Mouse (Mus musculus) MEL (cell line): ENCODE results near the gene 9130019O22Rik. TPM values are rescaled to one million over a fixed set of nuclear protein-coding genes. Genes with fewer than 3 reads are reported as not detected.

Experiments
- DNase-seq: peaks from one replicate; pipeline ENCODE4 v3.0.0; 2011; ENCODE audit warnings: low read depth, low spot score
- H3K27ac ChIP-seq: 2 replicates; pipeline ENCODE4 v1.5.1; 2012; ENCODE audit warnings: low read depth, mild to moderate bottlenecking, control low read depth, low read length, moderate library complexity; ENCODE audit not compliant: control insufficient read depth
- H3K27me3 ChIP-seq, 2 experiments: fragments of 150-350 bp in 1 of 2; sonication (generic) in 1 of 2; 2 replicates each; pipeline ENCODE4 v1.6.1; 2012; ENCODE audit warnings: low read length in 2 of 2, mild to moderate bottlenecking in 2 of 2, improper control_type of control experiment in 1 of 2, moderate library complexity in 1 of 2; ENCODE audit not compliant: insufficient read depth in 2 of 2, control insufficient read depth in 1 of 2
- H3K36me3 ChIP-seq, 2 experiments: 2 replicates each; pipeline ENCODE4 v1.6.1; 2012 to 2014; ENCODE audit warnings: low read length in 2 of 2, improper control_type of control experiment in 1 of 2, inconsistent platforms in 1 of 2, mild to moderate bottlenecking in 1 of 2; ENCODE audit not compliant: insufficient read depth in 2 of 2, control insufficient read depth in 1 of 2
- H3K4me1 ChIP-seq, 2 experiments: fragments of 150-350 bp in 1 of 2; sonication (generic) in 1 of 2; 2 replicates each; pipeline ENCODE4 v1.6.1; 2012; ENCODE audit warnings: low read length in 2 of 2, improper control_type of control experiment in 1 of 2, mild to moderate bottlenecking in 1 of 2; ENCODE audit not compliant: insufficient read depth in 2 of 2, control insufficient read depth in 1 of 2
- H3K4me3 ChIP-seq, 2 experiments: fragments of 150-350 bp in 1 of 2; sonication (generic) in 1 of 2; 2 replicates each; pipeline ENCODE4 v1.5.1; 2012; ENCODE audit warnings: low read depth in 2 of 2, low read length in 2 of 2, mild to moderate bottlenecking in 2 of 2, moderate library complexity in 2 of 2, control low read depth in 1 of 2, improper control_type of control experiment in 1 of 2; ENCODE audit not compliant: control insufficient read depth in 1 of 2, insufficient read depth in 1 of 2
- H3K79me2 ChIP-seq: 2 replicates; pipeline ENCODE4 v1.6.1; 2012; ENCODE audit warnings: mild to moderate bottlenecking, low read length, moderate library complexity; ENCODE audit not compliant: control insufficient read depth, poor library complexity, insufficient read depth
- H3K9ac ChIP-seq: 2 replicates; pipeline ENCODE4 v1.6.1; 2012; ENCODE audit warnings: low read depth, mild to moderate bottlenecking, control low read depth, low read length, moderate library complexity; ENCODE audit not compliant: control insufficient read depth, poor library complexity, severe bottlenecking
- H3K9me3 ChIP-seq: fragments of 150-350 bp; sonication (generic); replicated peaks from 2 replicates; pipeline ENCODE4 v1.6.1; 2012; ENCODE audit warnings: mild to moderate bottlenecking, low read length, improper control_type of control experiment, moderate library complexity; ENCODE audit not compliant: insufficient read depth
- BHLHE40 ChIP-seq: IDR thresholded peaks from 2 replicates; pipeline ENCODE4 v1.6.1; 2012; ENCODE audit warnings: low read depth, mild to moderate bottlenecking, inconsistent platforms, low read length, improper control_type of control experiment, borderline replicate concordance
- CHD1 ChIP-seq: IDR thresholded peaks from 2 replicates; pipeline ENCODE4 v1.6.1; 2012; ENCODE audit warnings: low read depth, mild to moderate bottlenecking, inconsistent platforms, low read length, improper control_type of control experiment
- CHD2 ChIP-seq: IDR thresholded peaks from 2 replicates; pipeline ENCODE4 v1.6.1; 2011; ENCODE audit warnings: low read length, improper control_type of control experiment
- CTCF ChIP-seq, 3 experiments: IDR thresholded peaks in 2 of 3; conservative IDR thresholded peaks in 1 of 3; 2 replicates each; pipeline ENCODE4 v1.5.1; 2011 to 2012; ENCODE audit warnings: low read length in 3 of 3, low read depth in 2 of 3, mild to moderate bottlenecking in 2 of 3, improper control_type of control experiment in 1 of 3, inconsistent platforms in 1 of 3, mixed read lengths in 1 of 3, moderate library complexity in 1 of 3; ENCODE audit not compliant: control insufficient read depth in 1 of 3, insufficient read depth in 1 of 3, poor library complexity in 1 of 3, severe bottlenecking in 1 of 3
- E2F4 ChIP-seq: IDR thresholded peaks from 2 replicates; pipeline ENCODE4 v1.6.1; 2011; ENCODE audit warnings: low read depth, low read length, improper control_type of control experiment, borderline replicate concordance
- ELF1 ChIP-seq: IDR thresholded peaks from 2 replicates; pipeline ENCODE4 v1.6.1; 2014; ENCODE audit warnings: low read depth, mild to moderate bottlenecking, inconsistent platforms, low read length, improper control_type of control experiment, moderate library complexity
- JUND ChIP-seq: IDR thresholded peaks from 2 replicates; pipeline ENCODE4 v1.6.1; 2011; ENCODE audit warnings: low read depth, mild to moderate bottlenecking, improper control_type of control experiment, low read length
- KAT2A ChIP-seq: conservative IDR thresholded peaks from 2 replicates; pipeline ENCODE4 v1.6.1; 2012; ENCODE audit warnings: low read depth, low read length, improper control_type of control experiment, inconsistent platforms
- MYB ChIP-seq: IDR thresholded peaks from 2 replicates; pipeline ENCODE4 v1.6.1; 2011; ENCODE audit warnings: mild to moderate bottlenecking, low read depth, low read length, improper control_type of control experiment
- POLR2AphosphoS2 ChIP-seq: IDR thresholded peaks from 2 replicates; pipeline ENCODE4 v1.6.1; 2011; ENCODE audit warnings: low read length, improper control_type of control experiment
- RAD21 ChIP-seq: IDR thresholded peaks from 2 replicates; pipeline ENCODE4 v1.6.1; 2011; ENCODE audit warnings: mild to moderate bottlenecking, low read depth, low read length, improper control_type of control experiment
- USF1 ChIP-seq: IDR thresholded peaks from 2 replicates; pipeline ENCODE4 v1.6.1; 2014; ENCODE audit warnings: low read depth, mild to moderate bottlenecking, inconsistent platforms, low read length, improper control_type of control experiment, moderate library complexity
- USF2 ChIP-seq, 2 experiments: IDR thresholded peaks; 2 replicates each; pipeline ENCODE4 v1.6.1; 2011 to 2012; ENCODE audit warnings: improper control_type of control experiment in 2 of 2, low read length in 2 of 2, borderline replicate concordance in 1 of 2, inconsistent platforms in 1 of 2, low read depth in 1 of 2, mild to moderate bottlenecking in 1 of 2; ENCODE audit not compliant: insufficient read depth in 1 of 2
- ZMIZ1 ChIP-seq: IDR thresholded peaks from 2 replicates; pipeline ENCODE4 v1.6.1; 2012; ENCODE audit warnings: low read depth, mild to moderate bottlenecking, inconsistent platforms, low read length, improper control_type of control experiment, moderate library complexity
- ZNF384 ChIP-seq: IDR thresholded peaks from 2 replicates; pipeline ENCODE4 v1.6.1; 2012; ENCODE audit warnings: low read depth, mild to moderate bottlenecking, inconsistent platforms, low read length, improper control_type of control experiment
- polyA plus RNA-seq, 2 experiments: library from polyadenylated mRNA; stranded (reverse) in 1 of 2; unstranded in 1 of 2; fragments of >175 nt in 1 of 2; fragments of >200 nt in 1 of 2; gene quantifications; 2 replicates each; pipeline versions ENCODE4 v1.2.1 to v1.2.4; 2012; ENCODE audit warnings: low replicate concordance in 2 of 2, low read depth in 1 of 2; ENCODE audit not compliant: insufficient read length in 2 of 2, insufficient read depth in 1 of 2, missing spikeins in 1 of 2
- total RNA-seq: library from RNA; depleted of rRNA; stranded (reverse); fragments of 300-350 nt; gene quantifications from 2 replicates; pipeline ENCODE4 v1.2.3, GENCODE M21; 2012

9130019O22Rik gene
- total and polyA plus RNA-seq, 3 experiments: 1.5 to 2.1 TPM; not detected in 1

- TF ChIP-seq MYB: no peak
- peak; percentile 86 for TF ChIP-seq E2F4
- TF ChIP-seq ZMIZ1: peak; percentile 38; the same call in 1 of the 2 replicates
- peak; percentile 66 for TF ChIP-seq BHLHE40
- 0 out of 2 replicates have a peak, but pooled peaks have one; percentile 18 for TF ChIP-seq USF1
- TF ChIP-seq CTCF (IDR thresholded peaks at IDR 0.05 in 2 of 3, conservative IDR thresholded peaks at IDR 0.05 in 1 of 3; ENCODE audit: control insufficient read depth in 1 of 3, insufficient read depth in 1 of 3, low read depth in 2 of 3, low read length in 3 of 3, poor library complexity in 1 of 3, severe bottlenecking in 1 of 3): peak in 1 of 3 experiments; percentile 18; a peak in 1 of 6 replicates
- no peak for TF ChIP-seq USF2 (IDR thresholded peaks at IDR 0.05; ENCODE audit: borderline replicate concordance in 1 of 2, insufficient read depth in 1 of 2, low read depth in 1 of 2, low read length in 2 of 2)
- TF ChIP-seq CHD2: no peak
- no peak for TF ChIP-seq RAD21
- peak; percentile 93 for TF ChIP-seq ELF1
- TF ChIP-seq POLR2AphosphoS2: peak; percentile 77; the same call in 1 of the 2 replicates
- no peak for TF ChIP-seq JUND
- TF ChIP-seq KAT2A: no peak
- no peak for TF ChIP-seq CHD1
Observed at GRCm38 (mm10) chr7:127421388-127422191, 34.6 kb upstream of the 9130019O22Rik start, which contains the start of gene Zfp688 (continued).

GRCm38 (mm10) chr7:127411418-127411817 lies 24.5 kb upstream of the 9130019O22Rik start:
- Histone ChIP-seq H3K9me3 (no peaks in the 10 kb centered on the region), H3K4me3 (no peak overlapping the region), H3K27ac (no peak overlapping the region), H3K79me2 (no peaks in the 10 kb centered on the region), H3K9ac (no peak overlapping the region), H3K36me3 (peaks cover 0 to 5% of the 10 kb centered on the region in 2 experiments; a peak in 1 of 4 replicates)
- TF ChIP-seq ZNF384 (no peak), RAD21 (no peak), JUND (no peak)
- TF ChIP-seq, all 39 proteins: peak for 0
- Histone ChIP-seq H3K27me3 (no peaks in the 10 kb centered on the region), H3K4me1 (peaks cover 3 to 6% of the 10 kb centered on the region in 2 experiments; a peak in 3 of 4 replicates)
- peak; percentile 14 for DNase-seq
